Mouse (Mus musculus) gastrocnemius, postnatal 14 days (tissue): ENCODE measurements around the gene Amt. TPM values are rescaled to one million over a fixed set of nuclear protein-coding genes. Genes with fewer than 3 reads are reported as not detected.

Experiments
- total RNA-seq, 2 experiments: library from RNA; stranded (reverse); gene quantifications; 2 replicates each; pipeline ENCODE4 v1.2.3; 2021

Gene Amt
- total RNA-seq, 2 experiments from 2014 or later, result 0.76 to 1.3 TPM

Other genes starting within 250 kb of the Amt start
- gene Gmppb, start 247.6 kb upstream of the Amt start, total RNA-seq, result 1 to 10 TPM; 4.7 to 8.3 TPM
- gene Amigo3, start 243.7 kb upstream of the Amt start, total RNA-seq, result 1 to 10 TPM; 1.0 to 2.4 TPM
- gene Mst1, start 216.4 kb upstream of the Amt start, total RNA-seq, result not detected
- gene Rnf123, start 213.5 kb upstream of the Amt start, total RNA-seq, result 100 to 1,000 TPM; 154 to 161 TPM
- 10 to 100 TPM; 37.9 to 38.3 TPM for gene Apeh, start 202.2 kb upstream of the Amt start, total RNA-seq
- gene Bsn, start 106.5 kb upstream of the Amt start, total RNA-seq, result under 1 TPM; 0.11 to 0.29 TPM
- 100 to 1,000 TPM; 232 to 238 TPM for gene Dag1, start 32.9 kb upstream of the Amt start, total RNA-seq
- gene Nicn1, start 6.4 kb upstream of the Amt start, total RNA-seq, result 1 to 10 TPM; 9.3 to 9.8 TPM
- 100 to 1,000 TPM; 159 to 177 TPM for gene Rhoa, start 9.3 kb downstream of the Amt start, total RNA-seq
- 10 to 100 TPM; 24.7 to 26.9 TPM for gene Tcta, start 9.3 kb downstream of the Amt start, total RNA-seq
- gene Gpx1, start 42.0 kb downstream of the Amt start, total RNA-seq, result 10 to 100 TPM; 86.5 to 98.0 TPM
- gene Usp4, start 51.0 kb downstream of the Amt start, total RNA-seq, result 10 to 100 TPM; 56.6 to 62.4 TPM
- gene 1700102P08Rik, start 96.0 kb downstream of the Amt start, total RNA-seq, result under 1 TPM; 0.31 to 0.42 TPM
- under 1 TPM in 1 of 2 experiments, not detected in 1; 0.16 TPM for gene Ccdc36, start 131.6 kb downstream of the Amt start, total RNA-seq
- gene BC048562, start 139.6 kb downstream of the Amt start, total RNA-seq, result not detected
- 10 to 100 TPM; 15.6 to 17.5 TPM for gene Ccdc71, start 163.7 kb downstream of the Amt start, total RNA-seq
- gene Klhdc8b, start 164.7 kb downstream of the Amt start, total RNA-seq, result 1 to 10 TPM; 4.1 to 4.6 TPM
- gene Lamb2, start 182.9 kb downstream of the Amt start, total RNA-seq, result 100 to 1,000 TPM; 118 to 125 TPM
- gene Usp19, start 193.7 kb downstream of the Amt start, total RNA-seq, result 10 to 100 TPM; 85.9 to 92.0 TPM
- gene Qars, start 210.9 kb downstream of the Amt start, total RNA-seq, result 10 to 100 TPM; 65.9 to 72.6 TPM
- gene Qrich1, start 220.0 kb downstream of the Amt start, total RNA-seq, result 10 to 100 TPM; 58.8 to 59.5 TPM